Mouse (Mus musculus) neural tube, embryonic 11.5 days (tissue): Measurements from ENCODE around the gene Clcn2. TPM values are rescaled to one million over a fixed set of nuclear protein-coding genes. Genes with fewer than 3 reads are reported as not detected.
"Not testable (repeated sequence)": the region's sequence is repeated elsewhere in the genome, so short reads cannot be mapped to it uniquely, and the experiment has no call there.

Experiments
- ATAC-seq: fragments of 200-750 bp; cut with Nextera tagmentation; 2 replicates; pipeline ENCODE4 v1.8.0; 2017; ENCODE audit warnings: moderate number of reproducible peaks, mild to moderate bottlenecking, moderate TSS enrichment, moderate library complexity; ENCODE audit not compliant: insufficient read depth, low FRiP score, low TSS enrichment
- DNase-seq: peaks from one replicate; pipeline ENCODE4 v3.0.0-alpha.2; 2015; ENCODE audit warnings: low spot score
- H3K27ac ChIP-seq: fragments of 300-500 bp; sonication (generic); 2 replicates; pipeline ENCODE4 v1.5.1; 2014; ENCODE audit warnings: low read depth, mild to moderate bottlenecking, low read length
- H3K27me3 ChIP-seq: fragments of 300-500 bp; sonication (generic); 2 replicates; pipeline ENCODE4 v1.6.1; 2014; ENCODE audit warnings: mild to moderate bottlenecking, low read length, mixed read lengths; ENCODE audit not compliant: control insufficient read depth, insufficient read depth
- H3K36me3 ChIP-seq: fragments of 300-500 bp; sonication (generic); 2 replicates; pipeline ENCODE4 v1.6.1; 2014; ENCODE audit warnings: mild to moderate bottlenecking, low read length, moderate library complexity, mixed read lengths; ENCODE audit not compliant: control insufficient read depth, insufficient read depth
- H3K4me1 ChIP-seq: fragments of 300-500 bp; sonication (generic); 2 replicates; pipeline ENCODE4 v1.6.1; 2014; ENCODE audit warnings: low read length, mixed read lengths; ENCODE audit not compliant: control insufficient read depth, insufficient read depth
- H3K4me2 ChIP-seq: fragments of 300-500 bp; sonication (generic); 2 replicates; pipeline ENCODE4 v1.6.1; 2014; ENCODE audit warnings: low read depth, mild to moderate bottlenecking, moderate library complexity
- H3K4me3 ChIP-seq: fragments of 300-500 bp; sonication (generic); 2 replicates; pipeline ENCODE4 v1.5.1; 2014; ENCODE audit warnings: low read depth, low read length
- H3K9ac ChIP-seq: fragments of 300-500 bp; sonication (generic); 2 replicates; pipeline ENCODE4 v1.6.1; 2014; ENCODE audit warnings: mild to moderate bottlenecking, low read length
- H3K9me3 ChIP-seq: fragments of 300-500 bp; sonication (generic); 2 replicates; pipeline ENCODE4 v1.6.1; 2016; ENCODE audit warnings: low read length; ENCODE audit not compliant: control insufficient read depth
- WGBS: fragments of 180-500 bp; shearing (Covaris S2); extraction: QIAGEN DNeasy Blood & Tissue Kit; methylation state at CpG from one replicate; pipeline ENCODE4 v1.1.7; 2014; 5-methylcytosine and 5-hydroxymethylcytosine counted together
- polyA plus RNA-seq: library from polyadenylated mRNA; unstranded; fragments of >200 nt; fragmentation: Nextera tagmentation; extraction: Ambion mirVana; gene quantifications from 2 replicates; pipeline ENCODE4 v1.2.1, GENCODE M21; 2014

The Clcn2 gene
- polyA plus RNA-seq, 1 experiment from 2014 or later, result 26.4 TPM

GRCm38 (mm10) chr16:20672500-20672902 lies 45.0 kb downstream of the Clcn2 start:
- under 1% methylated on average over 34 of the region's 38 CpGs for WGBS
- Histone ChIP-seq H3K4me2 (peak overlapping the region; percentile 97), H3K4me3 (peak overlapping the region; percentile 99), H3K27me3 (no peaks in the 10 kb centered on the region), H3K9me3 (no peaks in the 10 kb centered on the region), H3K36me3 (peaks cover under 1% of the 10 kb centered on the region), H3K9ac (peak overlapping the region; percentile 87), H3K27ac (peak overlapping the region; percentile 93), H3K4me1 (peaks cover 18% of the 10 kb centered on the region)
- DNase-seq, result peak; percentile 96
- ATAC-seq, result peak; percentile 95

- no peaks in the 10 kb centered on the region for H3K9me3 ChIP-seq
- H3K27me3 ChIP-seq, result no peaks in the 10 kb centered on the region
- H3K4me3 ChIP-seq, result peak overlapping the region; percentile 99; the same call in 1 of the 2 replicates
- no peak for DNase-seq
- peaks cover 18% of the 10 kb centered on the region for H3K4me1 ChIP-seq
- no peak overlapping the region; the same call in 1 of the 2 replicates for H3K9ac ChIP-seq
- H3K36me3 ChIP-seq, result no peaks in the 10 kb centered on the region; the same call in 1 of the 2 replicates
- 26% methylated on average over 6 of the region's 6 CpGs for WGBS
- no peak overlapping the region for H3K27ac ChIP-seq
- H3K4me2 ChIP-seq, result peak overlapping the region; percentile 46
- ATAC-seq, result no peak
Measured at GRCm38 (mm10) chr16:20671886-20672285, 45.7 kb downstream of the Clcn2 start.

GRCm38 (mm10) chr16:20670291-20670690 lies 47.3 kb downstream of the Clcn2 start:
- Histone ChIP-seq H3K4me3 (no peak overlapping the region), H3K27me3 (no peaks in the 10 kb centered on the region), H3K9me3 (no peaks in the 10 kb centered on the region), H3K27ac (no peak overlapping the region), H3K9ac (no peak overlapping the region), H3K4me2 (no peak overlapping the region), H3K36me3 (no peaks in the 10 kb centered on the region; the same call in 1 of the 2 replicates), H3K4me1 (peaks cover 18% of the 10 kb centered on the region)
- DNase-seq (no peak), ATAC-seq (no peak)
- 95% methylated on average over 3 of the region's 3 CpGs for WGBS

GRCm38 (mm10) chr16:20668013-20668412 lies 49.5 kb downstream of the Clcn2 start, which contains the start of gene Eif4g1:
Gene Eif4g1 (plus strand): TSS chr16:20668313.
- not testable (repeated sequence) for H3K9me3 ChIP-seq, H3K4me2 ChIP-seq, H3K27ac ChIP-seq, H3K4me1 ChIP-seq, H3K27me3 ChIP-seq, ATAC-seq, H3K9ac ChIP-seq, H3K36me3 ChIP-seq, DNase-seq, H3K4me3 ChIP-seq
- 95% methylated on average over 5 of the region's 6 CpGs for WGBS

GRCm38 (mm10) chr16:20657661-20658060 lies 59.9 kb downstream of the Clcn2 start:
- 92% methylated on average over 4 of the region's 4 CpGs for WGBS
- no peak overlapping the region for H3K27ac ChIP-seq
- ATAC-seq, result no peak
- H3K27me3 ChIP-seq, result no peaks in the 10 kb centered on the region
- no peak overlapping the region for H3K4me3 ChIP-seq
- H3K9me3 ChIP-seq, result no peaks in the 10 kb centered on the region
- no peak for DNase-seq
- no peaks in the 10 kb centered on the region for H3K4me1 ChIP-seq
- no peak overlapping the region for H3K4me2 ChIP-seq
- peaks cover 30% of the 10 kb centered on the region for H3K36me3 ChIP-seq
- H3K9ac ChIP-seq, result no peak overlapping the region

GRCm38 (mm10) chr16:20653315-20653714 lies 64.2 kb downstream of the Clcn2 start:
- H3K4me2 ChIP-seq, result no peak overlapping the region
- DNase-seq (no peak), ATAC-seq (no peak)
- H3K27me3 ChIP-seq, result no peaks in the 10 kb centered on the region
- H3K4me1 ChIP-seq, result peaks cover 2% of the 10 kb centered on the region; the same call in 1 of the 2 replicates
- 62% methylated on average over 2 of the region's 2 CpGs for WGBS
- H3K9ac ChIP-seq, result no peak overlapping the region
- H3K36me3 ChIP-seq, result peaks cover 10% of the 10 kb centered on the region
- no peak overlapping the region for H3K27ac ChIP-seq
- no peaks in the 10 kb centered on the region for H3K9me3 ChIP-seq
- H3K4me3 ChIP-seq, result no peak overlapping the region

Other genes with a start within 250 kb of the Clcn2 start
- gene Eif2b5, start 218.9 kb downstream of the Clcn2 start, polyA plus RNA-seq, result 130 and 137 TPM in 2 replicates
- 58.1 and 62.7 TPM in 2 replicates for gene Dvl3, start 200.8 kb downstream of the Clcn2 start, polyA plus RNA-seq
- 886 and 907 TPM in 2 replicates for gene Ap2m1, start 182.3 kb downstream of the Clcn2 start, polyA plus RNA-seq
- gene Abcf3, start 169.2 kb downstream of the Clcn2 start, polyA plus RNA-seq, result 59.5 and 61.3 TPM in 2 replicates
- gene Vwa5b2, start 128.3 kb downstream of the Clcn2 start, polyA plus RNA-seq, result 3.8 and 4.3 TPM in 2 replicates
- gene Eef1akmt4, start 106.2 kb downstream of the Clcn2 start, polyA plus RNA-seq, result 32.2 and 34.4 TPM in 2 replicates
- gene Gm49333, start 106.1 kb downstream of the Clcn2 start, polyA plus RNA-seq, result not detected in 2 replicates
- 58.6 and 61.3 TPM in 2 replicates for gene Alg3, start 106.0 kb downstream of the Clcn2 start, polyA plus RNA-seq
- gene Camk2n2, start 96.5 kb downstream of the Clcn2 start, polyA plus RNA-seq, result 4.1 and 4.4 TPM in 2 replicates
- gene Ece2, start 87.9 kb downstream of the Clcn2 start, polyA plus RNA-seq, result 2.2 and 4.6 TPM in 2 replicates
- 490 and 517 TPM in 2 replicates for gene Psmd2, start 66.1 kb downstream of the Clcn2 start, polyA plus RNA-seq
- gene Eif4g1, start 49.4 kb downstream of the Clcn2 start, polyA plus RNA-seq, result 164 and 165 TPM in 2 replicates
- 11.6 and 17.8 TPM in 2 replicates for gene Fam131a, start 24.5 kb downstream of the Clcn2 start, polyA plus RNA-seq
- 121 and 125 TPM in 2 replicates for gene Polr2h, start 81 bp downstream of the Clcn2 start, polyA plus RNA-seq
- 3.7 and 5.2 TPM in 2 replicates for gene Chrd, start 15.4 kb upstream of the Clcn2 start, polyA plus RNA-seq
- 0.55 and 1.0 TPM in 2 replicates for gene Thpo, start 16.8 kb upstream of the Clcn2 start, polyA plus RNA-seq